Mouse (Mus musculus) adipocyte (in vitro differentiated cells): ENCODE data around the gene Olfr71.
A peak's percentile ranks its signal among the peaks of the same experiment; 100 is the strongest.

Experiments
- DNase-seq: peaks from one replicate; pipeline ENCODE4 v3.0.0-alpha.2; 2016; ENCODE audit warnings: low spot score

The Olfr71 gene

DNA sequence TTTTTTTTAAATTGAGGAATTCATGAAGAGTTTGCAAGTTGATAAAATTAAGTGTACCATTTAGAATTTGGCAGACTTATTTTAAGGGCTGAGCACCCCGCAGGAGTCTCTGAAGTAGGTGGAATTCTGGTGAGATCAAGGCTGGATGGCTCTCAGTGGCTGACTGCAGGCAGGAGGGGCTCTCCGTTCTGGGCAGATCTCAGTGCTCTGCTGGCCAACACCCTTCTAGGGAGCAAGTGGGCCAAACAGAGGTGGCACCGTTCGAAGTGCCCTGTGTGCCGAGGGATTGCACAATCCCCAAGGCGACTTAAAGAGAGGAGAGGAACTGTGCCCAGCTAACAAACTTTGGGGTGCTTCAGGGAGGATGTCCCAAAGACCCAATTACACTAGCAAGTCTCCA, at the start of gene Olfr71:
Gene Olfr71, minus strand, starts transcription at position 387 of the 400 bp plus-strand sequence.
- DNase-seq = no peak

DNA sequence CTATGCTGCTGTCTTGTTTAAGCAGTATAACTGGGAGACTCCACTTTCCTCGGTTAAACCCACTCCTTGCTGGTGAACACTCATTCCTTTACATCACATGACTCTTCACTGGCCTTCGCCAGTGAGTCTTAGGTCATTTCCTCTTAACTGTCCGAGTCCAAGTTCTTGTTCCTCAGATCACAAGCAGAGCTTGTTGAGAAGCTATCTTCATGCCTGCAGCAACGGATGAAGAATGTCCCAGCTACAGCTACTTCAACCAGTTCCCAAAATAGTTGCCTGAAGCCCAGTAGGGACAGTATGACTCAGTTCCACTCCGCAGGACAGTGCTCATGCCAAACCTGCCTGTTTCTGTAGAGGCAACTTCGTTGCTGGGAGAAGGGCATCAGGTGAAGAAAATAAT, 47.2 kb upstream of the Olfr71 start:
- peak; percentile 10 for DNase-seq

DNA sequence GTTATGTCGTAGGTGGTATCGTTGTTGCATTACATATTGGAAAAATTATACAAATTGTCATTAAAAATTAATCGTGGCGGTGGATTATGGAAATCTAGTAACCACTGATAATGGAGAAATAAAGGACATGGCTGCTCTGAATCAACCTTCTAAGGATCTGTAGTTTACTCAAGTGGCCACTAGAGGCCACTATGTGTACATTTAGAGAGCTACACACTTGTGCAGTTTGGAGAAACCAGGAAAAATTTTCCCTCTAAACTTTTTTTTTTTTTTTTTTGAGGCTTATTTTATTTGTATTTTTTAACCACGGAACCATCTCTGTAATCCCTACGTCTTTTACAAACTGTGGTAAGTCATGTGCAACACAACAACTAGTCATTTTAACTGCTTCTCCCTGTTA, 35.1 kb upstream of the Olfr71 start:
- DNase-seq = peak; percentile 76

DNA sequence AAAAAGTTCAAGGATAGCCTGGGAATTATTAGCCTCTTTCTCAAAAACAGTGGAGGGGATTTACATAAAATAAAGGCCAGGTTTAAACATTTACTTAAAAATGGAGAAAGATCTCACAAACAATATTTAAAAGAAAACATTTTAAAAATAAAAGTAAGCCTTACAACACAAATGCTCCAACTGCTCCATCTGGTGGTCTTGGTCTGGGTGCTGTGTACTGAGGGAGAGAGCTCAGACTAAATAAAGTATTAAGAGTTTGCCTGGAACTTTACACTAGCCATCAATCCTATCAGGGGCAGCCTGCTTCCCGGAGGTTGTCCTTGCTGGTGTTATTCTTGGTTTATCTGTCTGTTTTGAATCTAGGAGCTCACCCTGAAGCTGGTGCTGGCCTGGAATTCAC, 33.0 kb upstream of the Olfr71 start:
- DNase-seq = peak; percentile 65

DNA sequence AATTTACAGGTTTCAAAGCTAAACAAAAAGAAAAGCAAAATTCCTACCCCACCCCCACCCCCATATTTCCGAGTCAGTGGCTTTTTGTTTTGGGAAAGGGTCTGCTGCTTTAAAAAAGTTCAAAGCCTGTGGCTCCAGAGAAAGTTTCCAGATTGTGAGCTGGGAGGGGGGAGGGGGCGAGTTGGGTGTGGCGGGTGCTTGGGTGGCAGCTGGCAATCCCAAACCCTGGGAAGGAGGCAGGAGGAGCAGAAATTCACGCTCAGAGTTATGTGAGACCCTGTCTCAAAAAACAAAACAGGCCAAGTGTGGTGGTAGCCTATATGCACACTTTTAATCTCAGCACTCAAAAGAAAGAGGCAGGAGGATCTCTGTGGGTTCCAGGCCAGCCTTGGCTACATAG, 32.6 kb upstream of the Olfr71 start:
- no peak for DNase-seq

DNA sequence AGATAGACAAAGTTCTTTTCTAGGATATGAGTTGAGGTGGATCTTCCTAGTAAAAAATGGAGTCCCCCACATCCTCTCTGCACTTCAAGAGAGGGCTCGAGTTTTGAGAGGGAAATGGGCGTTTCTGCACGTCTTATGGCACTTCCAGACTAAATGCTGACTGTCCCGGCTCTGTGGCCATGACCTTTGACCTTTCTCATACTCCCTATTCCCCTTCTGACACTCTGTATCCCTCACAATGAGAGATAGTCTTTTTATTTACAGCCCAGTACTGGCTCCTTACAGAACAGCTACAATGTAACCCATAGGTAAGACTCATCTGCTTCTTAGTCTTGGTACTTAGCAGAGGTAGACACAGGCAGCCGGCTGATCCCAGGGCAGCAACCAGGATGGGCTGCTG, 31.5 kb upstream of the Olfr71 start:
- no peak for DNase-seq

DNA sequence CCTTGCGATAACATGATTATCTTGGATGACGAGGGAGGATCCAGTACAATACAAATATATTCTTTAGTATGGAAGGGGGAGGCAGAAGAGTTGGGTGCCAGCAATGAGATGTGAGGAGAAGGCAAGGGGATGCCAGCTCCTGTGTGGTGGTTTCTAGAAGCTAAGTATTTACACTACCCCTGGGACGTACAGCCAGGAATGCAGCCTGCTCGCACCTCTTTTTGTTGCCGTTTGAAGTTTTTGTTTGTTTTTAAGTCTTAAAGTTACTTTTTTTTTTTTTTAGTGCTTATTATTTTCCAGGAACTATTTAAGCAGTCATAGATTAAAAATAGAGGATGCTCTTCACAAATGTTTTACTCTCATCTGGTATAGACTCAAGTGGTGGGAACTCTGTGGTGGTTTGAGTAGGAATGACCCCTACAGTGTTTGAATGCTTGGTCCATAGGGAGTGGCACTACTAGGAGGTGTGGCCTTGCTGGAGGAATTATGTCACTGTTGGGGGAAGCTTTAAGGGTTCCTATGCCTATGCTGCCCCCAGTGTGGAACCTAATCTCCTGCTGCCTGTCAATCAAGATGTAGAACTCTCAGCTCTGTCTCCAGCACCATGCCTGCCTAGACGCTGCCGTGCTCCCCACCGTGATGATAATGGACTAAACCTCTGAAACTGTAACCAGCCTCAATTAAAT, 29.1 kb upstream of the Olfr71 start:
- DNase-seq = no peak

DNA sequence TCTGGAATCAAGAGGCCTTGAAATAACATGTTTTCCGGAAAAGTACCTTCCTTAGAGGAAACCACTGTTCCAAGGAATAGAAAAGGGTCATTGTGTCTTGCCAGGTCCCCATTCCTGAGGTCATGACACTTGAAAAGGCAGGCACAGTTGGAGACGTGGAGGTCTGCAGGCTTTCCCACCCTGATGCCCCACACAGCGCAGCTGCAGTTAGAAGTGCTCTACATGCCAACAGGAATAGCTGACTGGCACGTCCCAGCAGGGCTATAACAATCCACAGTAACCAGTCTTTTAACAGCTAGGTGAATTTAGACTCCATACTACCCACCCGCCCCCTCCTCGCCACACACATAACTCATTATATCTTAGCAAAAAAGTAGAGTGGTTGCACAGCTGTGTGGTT, 27.1 kb upstream of the Olfr71 start:
- DNase-seq = no peak

DNA sequence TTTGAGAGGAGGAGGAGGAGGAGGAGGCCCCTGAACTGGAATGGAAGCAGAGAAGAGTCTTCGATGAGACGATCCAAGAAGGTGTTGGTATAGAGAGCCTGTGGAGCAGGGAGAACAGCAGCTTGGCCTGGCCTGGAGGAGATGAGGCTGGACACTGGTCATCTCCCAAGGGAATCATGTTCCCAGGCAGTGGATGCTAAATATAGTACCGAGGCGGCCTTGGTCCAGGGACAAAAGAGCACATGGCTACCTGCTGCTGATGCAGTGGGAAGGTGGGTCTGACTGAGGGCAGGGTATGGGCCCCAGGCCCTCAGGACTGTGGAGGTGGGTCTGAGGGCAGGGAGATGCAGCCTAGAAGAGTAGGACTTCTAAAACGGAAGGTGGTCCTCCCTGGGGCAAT, 23.1 kb upstream of the Olfr71 start:
- DNase-seq = no peak

DNA sequence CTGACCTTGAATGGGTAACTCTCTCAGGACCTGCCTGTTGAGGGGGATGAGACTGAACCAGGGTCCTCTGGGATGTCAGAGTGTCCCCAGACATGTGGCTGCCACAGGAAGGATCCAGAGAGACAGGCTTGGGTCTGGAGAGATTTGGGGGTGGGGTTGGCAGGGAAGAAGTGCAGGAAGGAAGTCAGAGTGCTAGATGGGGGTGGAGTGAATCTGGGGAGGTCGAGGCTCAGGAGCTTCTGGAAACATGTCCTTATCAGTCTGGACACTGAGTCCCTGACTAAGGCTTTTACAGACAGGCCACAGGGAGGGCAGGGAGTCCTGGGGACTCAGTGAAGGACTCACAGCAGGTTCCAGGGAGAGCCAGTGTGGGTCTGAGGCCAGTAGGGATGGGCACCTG, 22.1 kb upstream of the Olfr71 start:
- no peak for DNase-seq

DNA sequence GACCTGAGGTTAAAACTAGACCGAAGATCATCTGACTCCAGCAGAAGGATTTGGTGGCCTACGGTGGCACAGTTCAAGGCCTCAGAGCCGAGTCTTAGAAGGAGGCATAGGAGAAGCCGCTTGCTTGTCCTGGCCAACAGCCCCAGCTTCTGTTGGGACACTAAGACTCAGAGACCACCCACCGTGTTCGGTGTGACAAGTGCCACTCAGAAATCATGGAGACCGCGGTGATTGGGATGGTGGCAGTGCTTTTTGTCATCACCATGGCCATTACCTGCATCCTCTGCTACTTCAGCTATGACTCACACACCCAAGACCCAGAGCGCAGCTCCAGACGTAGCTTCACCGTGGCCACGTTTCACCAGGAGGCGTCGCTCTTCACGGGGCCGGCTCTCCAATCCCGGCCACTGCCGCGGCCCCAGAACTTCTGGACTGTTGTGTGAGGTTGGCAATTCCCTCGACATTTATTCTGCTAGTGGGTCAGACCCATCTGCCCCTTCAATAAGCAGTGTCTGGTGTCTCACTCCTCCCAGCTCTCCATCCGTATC, 20.8 kb upstream of the Olfr71 start:
- no peak for DNase-seq

DNA sequence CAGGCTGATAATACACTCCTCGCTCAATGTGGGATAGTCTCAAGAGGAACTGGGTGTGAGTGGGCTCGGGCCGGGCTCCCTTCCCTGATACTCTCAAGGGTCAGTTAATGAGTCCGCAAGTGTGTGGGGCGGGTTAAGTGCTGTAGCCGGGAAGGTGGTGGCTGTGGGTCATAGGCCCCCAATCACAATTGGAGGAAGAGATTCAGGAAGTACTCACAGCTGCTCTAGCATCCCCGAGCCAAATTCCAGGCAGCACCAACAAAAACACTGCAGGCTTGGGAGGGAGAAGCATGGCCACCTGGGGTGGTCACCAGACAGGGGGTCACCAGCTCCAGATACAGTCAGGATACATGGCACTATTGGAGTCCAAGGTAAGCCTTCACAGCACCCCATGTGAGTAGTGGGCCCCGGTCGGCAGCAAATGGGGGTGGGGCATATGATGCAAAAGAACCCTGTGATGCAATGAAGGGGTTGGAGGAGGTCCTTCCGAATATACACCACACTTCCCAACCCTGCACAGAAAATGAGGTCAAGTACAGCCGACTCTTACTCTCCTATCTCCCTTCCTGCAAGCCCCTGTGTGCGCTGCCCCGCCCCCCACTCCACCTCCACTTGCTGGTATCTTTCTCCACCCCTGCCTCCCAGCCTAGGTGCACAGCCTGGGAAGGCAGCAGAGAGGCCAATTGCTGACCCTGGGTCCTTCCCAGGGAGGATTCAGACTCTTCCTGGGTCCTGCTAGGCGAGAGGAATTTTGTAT, 19.9 kb upstream of the Olfr71 start, which contains the start of gene Spaar:
Gene Spaar, plus strand, starts transcription at position 241 of the 757 bp plus-strand sequence.
- no peak for DNase-seq

DNA sequence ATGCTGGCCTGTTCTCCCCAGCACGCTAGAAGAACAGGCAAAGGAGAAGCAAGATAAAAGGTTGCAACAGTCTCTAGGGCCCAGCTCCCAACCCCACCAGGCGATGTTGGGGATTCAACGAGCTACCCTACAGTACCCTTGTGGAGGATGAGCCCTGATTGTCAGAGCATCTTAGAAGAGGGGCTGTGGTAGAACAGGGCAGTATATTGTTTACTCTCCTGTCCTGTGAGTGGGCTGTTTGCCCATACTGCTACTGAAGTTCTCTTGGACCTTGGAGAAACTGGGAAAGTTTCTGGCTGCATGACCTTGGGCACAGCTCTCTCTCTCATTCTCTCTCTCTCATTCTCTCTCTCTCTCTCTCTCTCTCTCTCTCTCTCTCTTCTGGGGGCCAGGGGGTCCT, 19.1 kb upstream of the Olfr71 start:
- DNase-seq = peak; percentile 80

DNA sequence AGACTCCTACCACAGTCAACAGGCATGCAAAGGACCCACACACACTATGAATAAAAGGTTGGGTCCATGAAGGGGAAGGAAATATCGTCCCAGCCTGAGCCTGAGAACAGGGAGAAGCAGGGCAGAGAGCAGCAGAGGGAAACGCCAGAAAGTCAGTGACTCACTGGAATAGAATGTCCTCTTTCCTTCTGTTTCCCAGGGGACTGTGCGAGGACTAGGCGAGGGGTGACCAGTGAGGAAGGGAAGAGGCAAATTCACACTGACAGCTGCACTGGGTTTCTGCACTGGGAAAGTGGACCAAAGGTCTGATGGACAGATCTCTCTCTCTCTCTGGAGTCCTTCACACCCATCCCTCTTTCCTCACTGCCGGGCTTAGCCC, 18.5 kb upstream of the Olfr71 start:
- peak; percentile 99 for DNase-seq

DNA sequence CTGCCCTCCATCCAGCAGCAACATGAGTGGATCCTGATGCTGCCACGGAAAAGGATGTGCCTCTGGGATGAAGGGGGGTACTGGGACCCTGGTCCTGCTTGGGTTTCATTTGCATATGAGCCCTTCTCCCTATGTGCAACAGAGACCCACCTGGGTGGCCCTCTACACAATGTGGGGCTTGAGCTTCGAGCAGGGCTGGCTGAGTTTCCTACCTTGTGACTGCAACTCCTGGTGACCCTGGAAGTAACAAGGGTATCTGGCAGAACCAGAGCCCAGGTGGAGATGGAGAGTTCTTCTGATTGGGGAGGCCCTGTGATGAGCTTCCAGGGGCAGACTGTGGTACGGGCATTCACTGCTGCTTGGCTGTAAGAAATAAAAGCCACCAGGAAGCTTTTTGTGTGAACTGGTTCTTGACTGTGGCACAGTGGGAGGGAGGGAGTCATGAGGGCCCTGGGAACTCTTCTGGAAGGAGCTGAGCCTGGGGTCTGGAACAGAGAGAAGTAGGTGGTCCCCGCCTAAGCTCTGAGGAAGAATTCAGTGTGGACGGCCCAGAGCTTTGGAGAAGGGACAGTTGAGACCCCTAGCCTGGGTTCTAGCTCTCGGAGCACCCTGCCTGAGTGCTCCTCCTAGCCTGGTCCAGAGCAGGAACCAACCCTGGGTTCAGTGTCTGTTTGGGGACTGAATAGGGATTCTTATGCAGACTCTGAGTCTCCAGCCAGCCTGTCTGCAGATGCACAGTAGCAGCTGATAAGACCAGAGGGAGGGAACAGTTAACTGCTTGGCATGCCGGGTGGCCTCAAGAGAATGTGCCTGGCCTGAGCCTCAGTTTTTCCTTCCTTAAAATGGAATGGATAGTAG, 17.9 kb upstream of the Olfr71 start:
- peak; percentile 55 for DNase-seq

DNA sequence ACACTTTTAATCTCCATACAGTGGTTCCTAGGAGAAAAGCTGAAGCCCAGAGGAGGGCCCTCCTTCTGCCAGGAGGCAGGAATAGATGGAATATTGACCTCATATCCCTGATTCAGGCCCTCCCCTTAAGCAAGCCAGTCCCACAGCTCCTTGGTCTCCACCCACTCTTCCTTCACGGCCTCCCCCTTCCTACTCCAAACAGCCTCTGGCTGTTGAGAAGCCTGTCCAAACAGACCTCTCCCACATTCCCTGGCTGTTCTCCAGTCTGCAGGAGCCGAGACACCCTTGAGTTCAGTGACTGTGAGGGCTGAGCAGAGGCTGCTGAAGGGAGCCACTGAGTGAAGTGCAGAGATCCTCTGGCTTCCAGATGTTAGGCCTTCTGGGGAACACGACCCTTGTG, 16.9 kb upstream of the Olfr71 start, which contains the start of gene Hrct1:
Gene Hrct1, plus strand, starts transcription at position 194 of the 400 bp plus-strand sequence.
- DNase-seq = peak; percentile 97

DNA sequence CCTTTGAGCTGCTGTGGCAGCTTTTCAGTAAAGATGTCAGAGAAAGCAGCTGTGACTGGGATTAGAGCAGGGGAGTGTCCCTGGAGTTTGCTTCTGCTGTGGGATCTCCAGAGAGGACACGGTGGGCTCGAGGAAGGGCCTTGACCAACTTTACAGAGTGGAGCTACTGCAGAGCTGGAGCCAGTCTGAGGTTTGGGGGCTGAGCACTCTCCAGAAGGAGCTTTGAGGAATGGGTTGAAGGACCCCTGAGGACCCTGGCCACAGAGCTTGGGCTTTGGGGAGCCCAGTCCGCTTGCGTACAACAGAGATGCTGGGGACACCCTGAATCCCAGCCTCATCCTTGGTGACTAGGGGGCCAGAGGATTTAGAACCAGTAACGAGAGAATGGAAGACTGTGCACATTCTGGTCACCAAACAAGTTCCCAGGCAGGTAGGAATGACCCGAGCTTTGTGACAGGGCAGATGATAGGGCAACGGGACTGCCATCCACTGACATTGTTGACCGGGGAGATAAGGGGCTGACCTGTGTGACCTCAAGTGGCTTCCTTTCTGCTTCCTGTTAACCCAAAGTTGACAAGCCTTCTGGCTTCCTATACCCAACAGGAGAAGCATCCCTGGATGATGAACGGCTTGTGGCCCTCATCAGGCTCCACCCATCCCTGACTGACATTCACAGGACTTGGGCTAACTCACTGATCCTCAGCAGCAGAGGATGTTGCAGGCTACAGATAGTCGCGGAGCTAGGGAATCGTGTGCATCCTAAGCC, 16.4 kb upstream of the Olfr71 start:
- DNase-seq = no peak

DNA sequence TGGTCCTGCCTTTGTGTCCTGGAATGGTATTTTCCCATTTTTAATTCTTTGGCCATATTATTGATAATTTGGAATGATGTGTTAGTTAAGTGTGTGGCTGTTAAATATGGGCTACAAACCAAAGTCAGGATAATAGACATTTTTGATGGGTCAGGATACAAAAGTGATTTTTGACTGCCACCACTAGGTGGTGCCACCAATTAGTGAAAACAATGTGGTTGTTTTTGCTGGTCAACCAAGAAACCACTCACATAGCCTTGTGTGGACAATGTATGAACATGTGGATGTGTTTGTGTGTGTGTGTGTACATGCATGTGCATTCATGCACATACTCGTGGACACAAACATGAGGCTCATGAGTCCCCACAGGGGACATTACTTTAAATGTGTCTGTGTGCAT, 14.7 kb upstream of the Olfr71 start:
- DNase-seq = peak; percentile 86

DNA sequence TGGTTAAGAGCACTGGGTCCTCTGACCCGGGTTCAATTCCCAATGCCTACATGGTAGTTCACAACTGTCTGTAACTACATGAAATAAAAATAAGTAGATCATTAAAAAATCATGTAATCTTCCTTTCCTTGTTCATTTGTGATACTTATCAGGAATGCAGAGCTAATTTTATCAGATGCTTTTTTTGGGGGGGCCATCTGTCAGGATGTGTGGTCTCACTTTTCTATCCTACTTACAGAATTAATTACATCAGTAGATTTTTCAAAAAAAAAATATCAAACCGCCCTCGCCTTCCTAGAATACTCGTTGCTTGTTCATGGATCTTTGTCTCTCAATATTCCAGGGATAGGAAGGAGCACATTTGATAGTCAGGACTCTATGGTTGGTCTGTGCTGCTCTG, 12.1 kb upstream of the Olfr71 start:
- DNase-seq = no peak

DNA sequence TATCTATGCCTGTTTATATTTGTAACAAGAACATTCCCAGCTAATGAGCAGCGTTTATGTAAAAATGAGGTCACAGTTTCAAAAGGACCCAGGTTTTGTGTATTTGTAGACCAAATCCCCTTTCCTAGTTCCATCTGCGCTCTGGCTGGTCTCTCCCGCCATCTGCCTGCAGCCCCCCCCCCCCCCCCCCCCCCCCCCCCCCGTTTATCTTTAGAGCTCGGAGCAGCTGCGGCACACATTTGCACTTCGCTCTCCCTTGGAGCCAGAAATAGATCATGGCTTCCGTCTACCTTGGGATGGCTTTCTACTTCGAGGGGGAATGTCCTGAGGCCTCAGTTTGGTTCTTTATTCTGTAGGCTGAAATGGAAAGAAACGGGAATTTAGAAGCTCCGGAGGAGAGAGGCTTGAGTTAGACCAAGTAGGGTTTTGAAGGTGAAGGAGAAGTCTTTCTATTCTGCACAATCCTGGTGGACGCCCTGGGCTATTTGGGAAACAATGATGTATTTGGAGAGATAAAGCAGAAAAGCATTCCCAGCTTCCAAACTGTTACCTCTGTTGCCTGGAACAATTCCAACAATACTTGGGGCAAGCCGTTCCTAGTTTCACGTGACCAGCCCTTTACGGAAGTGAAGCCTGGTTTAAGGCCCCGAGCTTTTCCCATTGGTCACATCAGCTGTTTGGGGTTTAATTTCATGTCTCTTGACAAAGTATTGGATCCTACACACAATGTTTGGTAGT, 10.6 kb upstream of the Olfr71 start:
- DNase-seq = no peak

DNA sequence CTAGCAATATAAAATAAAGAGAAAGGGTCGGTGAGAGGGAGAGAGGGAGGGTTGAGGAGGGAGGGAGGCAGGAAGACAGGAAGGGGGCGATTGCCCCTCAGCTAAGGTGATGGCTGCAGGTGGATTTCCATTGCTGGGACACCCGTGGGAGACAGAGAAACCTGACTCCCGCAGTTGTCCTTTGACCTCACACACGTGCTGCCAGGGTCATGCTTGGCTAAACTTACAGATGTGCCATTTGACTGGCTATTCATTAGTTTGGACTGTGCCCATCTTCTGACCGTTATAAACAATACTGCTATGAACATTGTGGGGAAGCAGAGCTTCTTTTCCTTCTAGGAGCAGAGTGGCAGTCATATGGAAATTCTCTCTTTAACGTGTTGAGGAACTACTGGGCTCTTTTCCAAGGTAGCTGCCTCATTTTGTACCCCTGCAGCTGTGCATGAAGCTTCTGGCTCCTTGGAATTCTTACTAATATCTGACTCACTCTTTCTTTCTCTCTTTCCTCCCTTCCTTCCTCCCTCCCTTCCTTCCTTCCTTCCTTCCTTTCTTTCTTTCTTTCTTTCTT, 3.7 kb upstream of the Olfr71 start:
- no peak for DNase-seq
